Mouse (Mus musculus) ovary, postnatal 14 days (tissue): ENCODE measurements around the gene Thpo.

ENCODE experiments used
- DNase-seq: peaks from one replicate; pipeline ENCODE4 v3.0.0; 2022; ENCODE audit warnings: low spot score

Gene Thpo

DNA sequence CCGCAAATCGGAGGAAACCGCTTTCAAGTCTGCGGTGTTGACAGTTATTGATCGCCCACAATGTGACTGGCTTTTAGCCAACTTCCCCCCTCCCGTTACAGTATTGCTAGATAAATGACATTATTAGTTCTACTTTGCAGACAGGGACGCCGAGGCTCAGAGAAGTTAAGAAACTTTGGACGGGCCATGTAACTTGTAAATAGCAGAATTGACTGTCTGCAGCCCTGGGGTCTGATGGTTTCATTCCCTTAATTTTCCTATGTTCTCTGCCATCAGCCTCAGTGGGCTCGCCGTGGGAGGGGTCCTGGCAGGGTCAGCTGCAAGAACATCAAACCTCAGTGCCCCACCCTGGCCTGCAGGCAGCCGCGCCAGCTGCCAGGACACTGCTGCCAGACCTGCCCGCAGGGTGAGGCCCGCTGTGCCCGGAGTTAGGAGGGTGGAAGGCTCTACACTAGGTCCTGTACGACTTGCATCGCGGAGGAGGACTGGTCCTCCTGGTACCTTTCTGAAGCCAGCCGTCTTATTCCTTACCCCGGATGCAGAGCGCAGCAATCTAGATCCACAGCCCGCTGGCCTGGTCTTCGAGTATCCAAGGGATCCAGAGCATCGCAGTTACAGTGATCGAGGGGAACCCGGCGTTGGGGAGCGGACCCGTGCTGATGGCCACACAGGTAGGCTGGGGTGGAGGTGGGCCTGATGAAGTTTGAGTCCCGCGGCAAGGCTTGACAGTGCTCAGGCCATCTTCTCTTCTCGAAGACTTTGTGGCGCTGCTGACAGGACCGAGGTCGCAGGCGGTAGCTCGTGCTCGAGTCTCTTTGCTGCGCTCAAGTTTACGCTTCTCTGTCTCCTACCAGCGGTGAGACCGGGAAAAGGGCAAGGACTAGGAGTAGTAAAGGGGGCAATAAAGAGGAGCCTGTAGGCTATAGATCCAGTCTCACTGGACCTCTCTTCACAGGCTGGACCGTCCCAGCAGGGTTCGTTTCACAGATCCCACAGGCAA lies at the start of gene Thpo:
Thpo (minus strand) TSS at position 781 of the 1,000 bp plus-strand sequence.
- DNase-seq: no peak

GRCm38 (mm10) chr16:20783891-20784290 lies 49.6 kb upstream of the Thpo start:
- no peak for DNase-seq

- DNase-seq: no peak
Observed at GRCm38 (mm10) chr16:20781101-20781630, 46.9 kb upstream of the Thpo start.

DNA sequence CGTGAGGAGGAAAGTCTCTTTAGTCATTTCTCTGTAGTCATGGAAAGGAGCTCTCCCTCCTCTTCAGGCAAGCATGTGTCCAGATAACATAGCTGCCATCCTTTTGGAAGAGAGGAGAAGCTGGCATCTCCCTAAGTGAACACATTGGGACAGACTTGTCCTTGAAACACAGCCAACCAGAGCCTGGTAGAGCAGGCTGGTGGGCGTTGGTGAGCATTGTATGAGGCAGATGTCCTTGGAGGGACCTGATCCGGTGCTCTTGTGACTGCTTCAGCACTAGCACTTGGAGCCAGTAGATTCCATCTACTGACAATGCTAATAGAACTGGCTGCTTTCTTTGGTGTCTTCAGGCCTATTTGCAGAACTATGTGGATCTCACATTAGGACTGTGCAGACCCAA lies 45.5 kb upstream of the Thpo start:
- no peak for DNase-seq

DNA sequence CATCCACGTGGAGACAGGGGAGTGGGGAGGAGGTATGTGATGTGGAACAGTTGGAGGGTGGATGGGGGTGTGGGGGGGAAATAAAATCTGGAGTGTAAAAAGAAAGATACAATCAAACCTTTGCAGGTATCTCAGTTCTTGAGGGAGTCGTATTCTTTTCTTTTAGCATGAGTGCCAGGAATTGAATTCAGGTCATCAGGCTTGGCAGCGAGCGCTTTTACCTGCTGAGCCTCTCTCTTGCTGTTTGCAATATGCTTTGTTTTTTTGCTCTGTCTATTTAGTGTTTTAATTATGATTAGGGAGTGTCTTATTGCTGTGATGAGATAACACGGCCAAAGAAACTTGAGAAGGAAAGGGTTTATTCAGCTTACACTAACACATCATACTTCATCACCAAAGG lies 40.7 kb upstream of the Thpo start:
- DNase-seq: no peak

GRCm38 (mm10) chr16:20765244-20765643 lies 30.9 kb upstream of the Thpo start:
- no peak for DNase-seq

- DNase-seq: peak; percentile 67
Observed at GRCm38 (mm10) chr16:20761681-20762080, 27.4 kb upstream of the Thpo start.

DNA sequence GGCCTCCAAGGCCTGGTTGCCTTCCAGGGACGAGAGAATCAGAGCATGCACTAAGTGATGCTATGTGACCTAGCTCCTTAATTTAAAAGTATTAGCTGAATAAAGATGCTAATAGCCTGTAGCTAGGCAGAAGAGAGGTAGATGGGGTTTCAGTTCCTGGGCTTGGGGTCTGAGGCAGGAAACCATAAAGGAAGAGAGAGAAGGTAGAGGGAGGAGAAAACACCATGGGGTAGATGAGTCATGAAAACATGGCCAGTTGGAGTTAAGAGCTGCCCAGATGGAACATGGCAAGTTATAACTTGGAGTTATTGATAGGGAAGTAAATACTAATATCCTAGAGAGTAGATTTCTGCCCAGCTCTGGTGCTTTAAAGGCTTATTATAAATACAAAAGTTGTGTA lies 23.1 kb upstream of the Thpo start:
- DNase-seq: no peak

DNA sequence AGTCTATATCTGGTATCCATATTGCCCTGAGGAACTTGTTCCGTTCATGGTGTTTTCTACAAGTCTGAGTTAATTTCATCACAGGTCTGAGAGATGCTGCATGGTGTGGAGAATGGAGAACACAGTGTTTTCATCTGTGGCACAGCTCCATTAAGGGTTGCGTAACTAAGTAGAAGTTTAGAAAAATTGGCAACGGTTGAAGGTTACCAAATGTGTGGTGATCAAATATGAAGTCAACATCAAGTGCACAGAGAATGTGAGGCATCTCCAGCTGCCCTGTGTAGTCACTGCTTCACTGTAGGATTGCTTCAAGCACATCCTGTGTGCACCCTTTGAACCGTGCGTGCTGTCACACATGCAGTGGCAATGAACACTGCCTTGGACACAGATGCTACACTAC lies 21.7 kb upstream of the Thpo start:
- no peak for DNase-seq

- no peak for DNase-seq
Observed at GRCm38 (mm10) chr16:20750518-20750917, 16.2 kb upstream of the Thpo start.

- peak; percentile 66 for DNase-seq
Observed at GRCm38 (mm10) chr16:20746641-20747040, 12.3 kb upstream of the Thpo start.

- no peak for DNase-seq
Observed at GRCm38 (mm10) chr16:20739845-20740244, 5.5 kb upstream of the Thpo start.

- no peak for DNase-seq
Observed at GRCm38 (mm10) chr16:20736823-20737222, 2.5 kb upstream of the Thpo start.

GRCm38 (mm10) chr16:20736168-20736567 lies 1.9 kb upstream of the Thpo start:
- DNase-seq: no peak

GRCm38 (mm10) chr16:20735651-20736050 lies 1.3 kb upstream of the Thpo start:
- no peak for DNase-seq

GRCm38 (mm10) chr16:20732925-20733730 lies 1.2 kb downstream of the Thpo start, which contains the start of gene Chrd:
Chrd (plus strand) TSS chr16:20733127.
- DNase-seq: peak; percentile 54

DNA sequence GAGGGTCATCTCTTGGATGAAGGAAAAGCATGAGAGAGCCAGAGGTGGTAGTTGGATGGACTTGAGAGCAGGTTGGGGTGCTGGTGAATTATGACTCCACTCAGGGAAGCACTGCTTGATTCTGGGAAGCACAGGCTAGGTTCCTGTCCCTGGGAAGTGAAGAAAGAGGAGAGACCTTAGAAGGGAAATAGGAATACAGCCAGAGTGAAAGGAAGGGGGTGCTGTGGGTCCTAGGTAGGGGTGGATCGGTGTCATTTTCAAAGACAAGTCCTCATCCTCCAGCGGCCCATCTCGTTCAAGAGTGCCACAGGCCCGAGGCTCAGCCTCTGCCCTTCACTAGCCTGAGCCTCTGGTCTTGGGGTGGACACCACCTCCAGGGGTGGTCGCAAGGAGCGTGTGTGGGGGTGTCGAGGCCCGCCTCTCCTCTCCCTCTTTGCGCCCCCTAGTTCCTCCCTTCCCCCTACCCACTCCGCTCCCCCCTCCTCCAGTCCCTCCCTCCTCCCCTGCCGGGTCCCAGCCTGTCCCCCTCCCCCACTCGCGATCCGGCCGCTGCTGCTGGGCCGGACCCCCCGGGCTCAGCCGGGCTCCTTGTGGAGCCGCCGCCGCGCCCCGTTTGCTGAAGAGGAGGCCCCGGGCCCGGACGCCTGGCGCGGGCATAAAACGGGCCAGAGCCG lies 1.9 kb downstream of the Thpo start:
- no peak for DNase-seq

GRCm38 (mm10) chr16:20731688-20732087 lies 2.6 kb downstream of the Thpo start:
- no peak for DNase-seq

DNA sequence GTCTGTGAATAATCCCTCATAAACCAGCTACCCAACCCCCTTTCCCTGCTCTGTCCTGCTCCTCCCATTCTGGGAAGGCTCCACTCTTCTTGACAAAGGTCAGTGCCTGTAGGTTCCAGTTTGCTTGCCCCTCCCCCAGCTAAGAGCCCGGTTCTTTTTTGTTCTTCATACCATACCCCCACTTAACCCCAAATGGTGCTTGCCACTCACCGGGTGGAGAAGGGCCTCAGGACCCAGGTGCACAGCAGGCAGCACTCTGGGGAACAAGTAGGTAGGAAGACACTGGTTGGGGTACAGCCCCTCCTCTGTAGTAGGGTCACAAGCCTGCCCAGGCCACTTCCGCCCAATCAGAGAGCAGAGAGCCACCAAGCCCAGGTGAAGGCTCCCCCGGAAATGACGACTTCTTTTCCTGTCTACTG lies 4.0 kb downstream of the Thpo start:
- DNase-seq: no peak

GRCm38 (mm10) chr16:20726384-20726783 lies 7.9 kb downstream of the Thpo start:
- DNase-seq: no peak

DNA sequence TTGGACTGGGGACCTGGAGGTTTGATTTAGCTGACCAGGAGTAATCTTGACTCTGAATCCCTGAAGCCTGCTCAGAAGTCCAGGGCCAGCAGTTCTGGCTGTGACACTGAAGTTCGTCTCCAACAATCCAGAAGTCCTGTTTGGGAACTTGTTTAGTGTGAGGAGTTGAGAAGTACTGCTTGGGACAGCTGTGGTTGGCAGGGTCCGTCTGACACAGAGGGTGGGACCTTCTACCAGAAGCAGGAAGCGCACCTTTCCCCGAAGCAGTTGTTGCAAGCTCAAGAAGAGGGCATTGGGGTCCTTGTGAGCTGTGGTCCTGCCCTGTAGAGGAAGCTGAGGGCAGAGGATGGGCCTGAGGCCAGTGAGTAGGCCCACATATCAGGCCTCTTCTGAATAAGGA lies 8.6 kb downstream of the Thpo start:
- DNase-seq: no peak

- no peak for DNase-seq
Observed at GRCm38 (mm10) chr16:20725321-20725720, 9.0 kb downstream of the Thpo start.
